Mouse (Mus musculus) activated CD4-positive, CD25-positive, alpha-beta regulatory T cell, adult 4 months (primary cell): ENCODE measurements around the gene Gm527. TPM values are rescaled to one million over a fixed set of nuclear protein-coding genes. Genes with fewer than 3 reads are reported as not detected.

Source experiments
- ATAC-seq: one replicate; pipeline ENCODE4 v1.8.0; 2017
- polyA plus RNA-seq, 2 experiments: library from polyadenylated mRNA; unstranded; fragments of 100-300 nt; shearing (Covaris generic); gene quantifications; one replicate each; pipeline ENCODE4 v1.2.1; 2017

Gm527 gene
- under 1 TPM in 1 of 2 experiments, not detected in 1; 0.54 TPM for polyA plus RNA-seq

- peak; percentile 96 for ATAC-seq
Observed at GRCm38 (mm10) chr12:64917578-64918471, at the start of gene Gm527. TSS of gene Gm527 (plus strand) at chr12:64917906.

- no peak for ATAC-seq
Observed at GRCm38 (mm10) chr12:64871103-64871502, 46.6 kb upstream of the Gm527 start.

- peak; percentile 65 for ATAC-seq
Observed at GRCm38 (mm10) chr12:64897060-64897730, 20.5 kb upstream of the Gm527 start.

- ATAC-seq, result no peak
Observed at GRCm38 (mm10) chr12:64902506-64902905, 15.2 kb upstream of the Gm527 start.

- no peak for ATAC-seq
Observed at GRCm38 (mm10) chr12:64903186-64903585, 14.5 kb upstream of the Gm527 start.

- peak; percentile 5 for ATAC-seq
Observed at GRCm38 (mm10) chr12:64912996-64913395, 4.7 kb upstream of the Gm527 start.

- no peak for ATAC-seq
Observed at GRCm38 (mm10) chr12:64916735-64917134, 971 bp upstream of the Gm527 start.

- peak; percentile 77 for ATAC-seq
Observed at GRCm38 (mm10) chr12:64937493-64937892, 19.8 kb downstream of the Gm527 start.

- ATAC-seq, result no peak
Observed at GRCm38 (mm10) chr12:64964560-64964959, 46.9 kb downstream of the Gm527 start.

- peak; percentile 95 for ATAC-seq
Observed at GRCm38 (mm10) chr12:64965124-64966026, 47.7 kb downstream of the Gm527 start, which contains the start of the genes Klhl28 and Togaram1. TSS of gene Klhl28 (minus strand) at chr12:64965534. TSS of gene Togaram1 (plus strand) at chr12:64965804.

- ATAC-seq, result peak; percentile 20
Observed at GRCm38 (mm10) chr12:64966101-64966631, 48.5 kb downstream of the Gm527 start.

GRCm38 (mm10) chr12:64966652-64967435 is 49.1 kb downstream of the Gm527 start:
- no peak for ATAC-seq

- ATAC-seq, result no peak
Observed at GRCm38 (mm10) chr12:64967470-64967869, 49.8 kb downstream of the Gm527 start.

GRCm38 (mm10) chr12:64968067-64968466 is 50.4 kb downstream of the Gm527 start:
- ATAC-seq, result no peak

GRCm38 (mm10) chr12:64971399-64971798 is 53.7 kb downstream of the Gm527 start:
- ATAC-seq, result no peak

GRCm38 (mm10) chr12:64972063-64972462 is 54.4 kb downstream of the Gm527 start:
- ATAC-seq, result no peak

Other genes with a start within 250 kb of the Gm527 start
- 10 to 100 TPM; 20.1 to 26.2 TPM for gene Klhl28, start 47.6 kb downstream of the Gm527 start, polyA plus RNA-seq
- 10 to 100 TPM; 12.7 to 13.2 TPM for gene Togaram1, start 47.9 kb downstream of the Gm527 start, polyA plus RNA-seq
- gene Prpf39, start 118.4 kb downstream of the Gm527 start, polyA plus RNA-seq, result 10 to 100 TPM; 77.3 to 77.5 TPM
- 100 to 1,000 TPM; 259 to 332 TPM for gene Fkbp3, start 156.1 kb downstream of the Gm527 start, polyA plus RNA-seq
- 1 to 10 TPM; 3.5 to 7.4 TPM for gene Fancm, start 157.7 kb downstream of the Gm527 start, polyA plus RNA-seq